Mouse (Mus musculus): ENCODE results near the gene Ndp. TPM values are rescaled to one million over a fixed set of nuclear protein-coding genes. Genes with fewer than 3 reads are reported as not detected.

The Ndp gene
- polyA plus RNA-seq (2017; shearing (Covaris generic)) = not detected

DNA sequence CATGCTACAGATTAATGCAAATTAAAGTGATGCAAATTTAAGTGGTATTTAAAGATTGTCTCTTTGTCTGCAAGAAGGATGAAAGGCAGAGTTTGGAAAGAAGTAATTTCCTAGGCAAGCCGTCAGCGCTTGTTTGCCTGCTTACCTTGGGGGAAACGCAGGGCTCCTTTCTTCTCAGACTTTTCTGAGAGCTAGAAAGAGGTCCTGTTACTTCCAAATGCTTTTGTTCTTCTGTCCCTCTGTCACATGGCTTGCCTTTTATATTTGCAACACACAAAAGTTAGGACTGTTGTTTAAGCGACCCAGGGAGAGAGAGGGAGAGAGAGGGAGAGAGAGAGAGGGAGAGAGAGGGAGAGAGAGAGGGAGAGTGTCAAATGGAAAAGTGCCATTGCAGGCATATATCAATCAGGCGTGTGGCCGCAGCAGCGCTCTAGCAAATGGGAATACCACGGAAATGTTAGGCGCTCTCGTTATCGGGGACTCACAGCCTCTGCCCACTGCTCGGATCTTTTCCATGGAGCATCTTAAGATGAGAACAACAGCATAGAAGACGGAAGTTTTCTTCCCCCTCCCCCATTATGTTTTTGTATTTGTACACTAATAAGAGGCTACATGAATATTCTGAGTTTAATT is at the start of gene Ndp:
Ndp (minus strand) TSS at position 534 of the 633 bp plus-strand sequence.

Other genes with a start within 250 kb of the Ndp start
- not detected for gene Maob, start 94.4 kb downstream of the Ndp start, polyA plus RNA-seq (2017; shearing (Covaris generic))